Mouse (Mus musculus) MEL (cell line): ENCODE measurements around the gene Hsd17b14.

Experiments
- CHD2 ChIP-seq: IDR thresholded peaks from 2 replicates; pipeline ENCODE4 v1.6.1; 2011; ENCODE audit warnings: low read length, improper control_type of control experiment
- CTCF ChIP-seq, 3 experiments: IDR thresholded peaks in 2 of 3; conservative IDR thresholded peaks in 1 of 3; 2 replicates each; pipeline ENCODE4 v1.5.1; 2011 to 2012; ENCODE audit warnings: low read length in 3 of 3, low read depth in 2 of 3, mild to moderate bottlenecking in 2 of 3, improper control_type of control experiment in 1 of 3, inconsistent platforms in 1 of 3, mixed read lengths in 1 of 3, moderate library complexity in 1 of 3; ENCODE audit not compliant: control insufficient read depth in 1 of 3, insufficient read depth in 1 of 3, poor library complexity in 1 of 3, severe bottlenecking in 1 of 3
- EP300 ChIP-seq, 2 experiments: IDR thresholded peaks; 2 replicates each; pipeline ENCODE4 v1.6.1; 2011; ENCODE audit warnings: improper control_type of control experiment in 2 of 2, low read length in 2 of 2, low read depth in 1 of 2, mild to moderate bottlenecking in 1 of 2
- MAX ChIP-seq: IDR thresholded peaks from 2 replicates; pipeline ENCODE4 v1.6.1; 2011; ENCODE audit warnings: low read length, improper control_type of control experiment
- MYB ChIP-seq: IDR thresholded peaks from 2 replicates; pipeline ENCODE4 v1.6.1; 2011; ENCODE audit warnings: mild to moderate bottlenecking, low read depth, low read length, improper control_type of control experiment
- POLR2A ChIP-seq, 2 experiments: IDR thresholded peaks; 2 replicates each; pipeline ENCODE4 v1.6.1; 2011 to 2012; ENCODE audit warnings: low read length in 2 of 2, mild to moderate bottlenecking in 2 of 2, control low read depth in 1 of 2, improper control_type of control experiment in 1 of 2, low read depth in 1 of 2, moderate library complexity in 1 of 2; ENCODE audit not compliant: control insufficient read depth in 1 of 2, insufficient read depth in 1 of 2, poor library complexity in 1 of 2
- UBTF ChIP-seq: IDR thresholded peaks from 2 replicates; pipeline ENCODE4 v1.6.1; 2012; ENCODE audit warnings: low read depth, mild to moderate bottlenecking, inconsistent platforms, low read length, improper control_type of control experiment, moderate library complexity, borderline replicate concordance; ENCODE audit not compliant: insufficient read depth
- USF2 ChIP-seq, 2 experiments: IDR thresholded peaks; 2 replicates each; pipeline ENCODE4 v1.6.1; 2011 to 2012; ENCODE audit warnings: improper control_type of control experiment in 2 of 2, low read length in 2 of 2, borderline replicate concordance in 1 of 2, inconsistent platforms in 1 of 2, low read depth in 1 of 2, mild to moderate bottlenecking in 1 of 2; ENCODE audit not compliant: insufficient read depth in 1 of 2

- no peak for TF ChIP-seq CTCF (IDR thresholded peaks at IDR 0.05 in 2 of 3, conservative IDR thresholded peaks at IDR 0.05 in 1 of 3; ENCODE audit: control insufficient read depth in 1 of 3, insufficient read depth in 1 of 3, low read depth in 2 of 3, low read length in 3 of 3, poor library complexity in 1 of 3, severe bottlenecking in 1 of 3)
- peak; percentile 45 to 82; a peak in 3 of 4 replicates for TF ChIP-seq POLR2A (IDR thresholded peaks at IDR 0.05; ENCODE audit: control insufficient read depth in 1 of 2, insufficient read depth in 1 of 2, low read depth in 1 of 2, low read length in 2 of 2, poor library complexity in 1 of 2)
- TF ChIP-seq MAX: peak; percentile 86; the same call in 1 of the 2 replicates
- TF ChIP-seq MYB: no peak
- peak; percentile 65 to 76 for TF ChIP-seq EP300 (IDR thresholded peaks at IDR 0.05; ENCODE audit: low read depth in 1 of 2, low read length in 2 of 2)
- TF ChIP-seq CHD2: no peak
- TF ChIP-seq UBTF: no peak
- peak in 1 of 2 experiments; percentile 62; a peak in 1 of 4 replicates for TF ChIP-seq USF2 (IDR thresholded peaks at IDR 0.05; ENCODE audit: borderline replicate concordance in 1 of 2, insufficient read depth in 1 of 2, low read depth in 1 of 2, low read length in 2 of 2)
These were observed 46.1 kb upstream of the Hsd17b14 start for GRCm38 (mm10) chr7:45508561-45508960.
